Comparison of ENCODE assay signal across 8 mouse cellular contexts in the genomic region with DNA sequence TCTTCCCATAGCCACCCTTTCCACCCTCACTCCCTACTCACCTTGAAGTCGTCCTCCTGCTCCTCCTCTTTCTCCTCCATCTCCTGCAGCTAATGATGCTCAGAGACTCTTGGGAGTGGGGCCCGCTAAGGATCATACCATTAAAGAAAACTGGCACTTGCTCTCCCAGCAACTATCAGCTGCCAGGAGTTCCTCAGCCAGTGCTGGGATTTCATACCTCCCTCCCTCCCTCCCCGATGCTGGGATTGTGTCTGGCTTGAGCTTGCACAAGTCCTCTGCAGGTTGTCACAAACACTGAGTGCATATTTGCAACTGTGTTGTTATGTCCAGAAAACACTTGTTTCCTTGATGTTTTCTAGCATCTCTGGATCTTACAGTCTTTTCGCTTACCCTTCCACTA. TPM values are rescaled to one million over a fixed set of nuclear protein-coding genes. Genes with fewer than 3 reads are reported as not detected.
DNase-seq lines count a peak whose midpoint lies in the region; ATAC-seq and TF ChIP-seq lines count a peak whose summit lies in the region.

Gene Fkbp14, minus strand, starts transcription at position 101 of the 400 bp plus-strand sequence.

- H3K36me3 ChIP-seq in heart, embryonic 14.5 days (ENCODE audit: control insufficient read depth, insufficient read depth, low read length): no peaks in the 10 kb centered on the region
- no peaks in the 10 kb centered on the region for H3K36me3 ChIP-seq in limb, embryonic 15.5 days

- H3K4me3 ChIP-seq in gastrocnemius, adult 2 months: peak within 1 kb of the TSS; percentile 93; the same call in 1 of the 2 replicates
- peak within 1 kb of the TSS in 1 of 2 experiments; percentile 81; a peak in 2 of 4 replicates for H3K4me3 ChIP-seq in heart, embryonic 14.5 days (ENCODE audit: control insufficient read depth in 1 of 2, insufficient read depth in 1 of 2, low read depth in 1 of 2, low read length in 2 of 2)
- H3K4me3 ChIP-seq in limb, embryonic 15.5 days: peak within 1 kb of the TSS; percentile 95; the same call in 1 of the 2 replicates
- H3K4me3 ChIP-seq in left cerebral cortex, adult 2 months: no peak within 1 kb of the TSS

- peak within 1 kb of the TSS; percentile 70 for H3K4me2 ChIP-seq in heart, embryonic 14.5 days (ENCODE audit: low read length)
- peak within 1 kb of the TSS; percentile 76 for H3K4me2 ChIP-seq in limb, embryonic 15.5 days

- no peaks in the 10 kb centered on the region for H3K27me3 ChIP-seq in heart, embryonic 14.5 days (ENCODE audit: control insufficient read depth, insufficient read depth, low read length)
- no peaks in the 10 kb centered on the region for H3K27me3 ChIP-seq in limb, embryonic 15.5 days

- no peak for DNase-seq in gastrocnemius, adult 2 months
- DNase-seq in gastrocnemius, adult 18-20 months (ENCODE audit: low spot score): no peak
- no peak for DNase-seq in adrenal gland, adult 2 months
- no peak for DNase-seq in adipocyte (ENCODE audit: low spot score)
- no peak for DNase-seq in left cerebral cortex, adult 2 months (ENCODE audit: extremely low spot score in 1 of 2, low spot score in 2 of 2)
- DNase-seq in cerebellum, postnatal 25 days: no peak

- WGBS in heart, embryonic 14.5 days: 76% methylated on average over 4 of the region's 4 CpGs
- WGBS in limb, embryonic 15.5 days: 73% methylated on average over 4 of the region's 4 CpGs

- H3K27ac ChIP-seq in gastrocnemius, adult 2 months: peak within 1 kb of the TSS; percentile 90; the same call in 1 of the 2 replicates
- no peak within 1 kb of the TSS for H3K27ac ChIP-seq in heart, embryonic 14.5 days (replicated peaks in 1 of 2; ENCODE audit: control insufficient read depth in 1 of 2, insufficient read depth in 1 of 2, low read depth in 2 of 2, low read length in 2 of 2)
- H3K27ac ChIP-seq in limb, embryonic 15.5 days: no peak within 1 kb of the TSS
- no peak within 1 kb of the TSS for H3K27ac ChIP-seq in left cerebral cortex, adult 2 months

- no peak for ATAC-seq in heart, embryonic 14.5 days (ENCODE audit: insufficient number of reproducible peaks, insufficient read depth, low FRiP score, low read depth)
- ATAC-seq in limb, embryonic 15.5 days (ENCODE audit: insufficient number of reproducible peaks, low FRiP score, low TSS enrichment, low read depth): no peak

- intact Hi-C loops in gastrocnemius, adult 2 months (cut with DNase I): no loop called here
- intact Hi-C loops in left cerebral cortex, adult 2 months (cut with DNase I): loop anchor here (5.0 to 10.0 kb wide), 2 partner anchors 395 to 438 kb away; partner anchors contain the start of genes Gars and Ggct

- H3K4me1 ChIP-seq in heart, embryonic 14.5 days (ENCODE audit: control insufficient read depth in 2 of 2, insufficient read depth in 2 of 2, low read length in 2 of 2): peaks cover 0 to 20% of the 10 kb centered on the region in 2 experiments; a peak in 2 of 4 replicates
- H3K4me1 ChIP-seq in limb, embryonic 15.5 days: peaks cover 19% of the 10 kb centered on the region

- peak within 1 kb of the TSS; percentile 82 for H3K9ac ChIP-seq in heart, embryonic 14.5 days (ENCODE audit: low read length)
- no peak within 1 kb of the TSS for H3K9ac ChIP-seq in limb, embryonic 15.5 days

- no peaks in the 10 kb centered on the region for H3K9me3 ChIP-seq in heart, embryonic 14.5 days (ENCODE audit: control insufficient read depth, low read length)
- no peaks in the 10 kb centered on the region for H3K9me3 ChIP-seq in limb, embryonic 15.5 days

- TF ChIP-seq CTCF in gastrocnemius, adult 2 months (IDR thresholded peaks at IDR 0.05): no peak
- no peak for TF ChIP-seq CTCF in left cerebral cortex, adult 2 months (IDR thresholded peaks at IDR 0.05)

RNA-seq across cellular contexts. Expression of gene Fkbp14, which starts in this region (rescaled TPM):
- 1 to 10 TPM; 3.4 to 6.3 TPM for total RNA-seq in gastrocnemius, adult 2 months (2021)
- 1 to 10 TPM; 5.1 to 5.5 TPM for total RNA-seq in gastrocnemius, adult 18-20 months (2021)
- total RNA-seq in adrenal gland, adult 2 months (2021): 10 to 100 TPM; 14.9 to 28.4 TPM
- 2.1 and 2.8 TPM in 2 replicates for polyA plus RNA-seq in adrenal gland, adult 2 months (2012; rRNA removed)
- polyA plus RNA-seq in heart, embryonic 14.5 days (2014; fragmentation: Nextera tagmentation; extraction: Ambion mirVana): 23.5 and 26.9 TPM in 2 replicates
- polyA plus RNA-seq in limb, embryonic 15.5 days (2015; fragmentation: Nextera tagmentation; extraction: Ambion mirVana): 69.7 and 71.9 TPM in 2 replicates
- 1 to 10 TPM; 9.0 to 9.2 TPM for total RNA-seq in left cerebral cortex, adult 2 months (2021)
